Mouse (Mus musculus) ES-E14 (cell line): ENCODE results near the gene Pkm.

Experiments used
- HCFC1 ChIP-seq: IDR thresholded peaks from 2 replicates; pipeline ENCODE4 v1.6.1; 2012; ENCODE audit warnings: low read length, inconsistent platforms, borderline replicate concordance; ENCODE audit not compliant: insufficient read depth
- ZC3H11A ChIP-seq: IDR thresholded peaks from 2 replicates; pipeline ENCODE4 v1.6.1; 2012; ENCODE audit warnings: low read depth, mild to moderate bottlenecking, inconsistent platforms, low read length, borderline replicate concordance

DNA sequence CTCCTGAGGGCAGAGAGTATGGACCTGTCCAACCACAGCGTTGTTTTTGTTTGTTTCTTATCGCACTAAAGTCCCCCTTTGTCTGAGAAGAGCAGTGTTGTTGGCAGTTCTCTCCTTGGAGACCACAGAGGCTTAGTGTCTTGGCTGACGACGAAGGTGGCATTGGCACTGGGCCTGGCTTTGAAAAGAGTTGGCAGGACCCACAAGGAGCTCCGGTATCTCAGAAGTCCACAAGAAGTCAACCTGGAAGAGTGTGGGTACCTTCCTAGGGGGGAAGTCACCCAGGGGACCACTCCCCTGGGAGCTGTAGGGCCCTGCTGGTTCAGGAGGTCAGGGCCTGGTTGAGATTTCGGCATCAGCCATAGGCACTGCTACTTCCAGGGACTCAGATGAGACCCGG, 44.9 kb downstream of the Pkm start:
- TF ChIP-seq HCFC1 = no peak
- TF ChIP-seq ZC3H11A = no peak
